Mouse (Mus musculus) hematopoietic stem cell, adult 5-6 weeks (primary cell): ENCODE data around the gene Lingo2. TPM values are rescaled to one million over a fixed set of nuclear protein-coding genes. Genes with fewer than 3 reads are reported as not detected.

Experiments
- ATAC-seq, 2 experiments: fragments of 125-278 bp in 1 of 2; replicated peaks in 1 of 2; 2 replicates each; pipeline ENCODE4 v1.8.0; 2016 to 2017; ENCODE audit warnings: inconsistent platforms in 2 of 2, mild to moderate bottlenecking in 2 of 2, moderate number of reproducible peaks in 2 of 2, low read depth in 1 of 2, moderate TSS enrichment in 1 of 2; ENCODE audit not compliant: low FRiP score in 2 of 2, poor library complexity in 2 of 2, severe bottlenecking in 2 of 2, insufficient read depth in 1 of 2, low TSS enrichment in 1 of 2
- total RNA-seq: library from RNA; stranded (forward); fragments of 172-1452, 232-1000 nt; gene quantifications from 2 replicates; pipeline ENCODE4 v1.2.3, GENCODE M21; 2017

The Lingo2 gene
- total RNA-seq, 1 experiment from 2014 or later, result not detected

DNA sequence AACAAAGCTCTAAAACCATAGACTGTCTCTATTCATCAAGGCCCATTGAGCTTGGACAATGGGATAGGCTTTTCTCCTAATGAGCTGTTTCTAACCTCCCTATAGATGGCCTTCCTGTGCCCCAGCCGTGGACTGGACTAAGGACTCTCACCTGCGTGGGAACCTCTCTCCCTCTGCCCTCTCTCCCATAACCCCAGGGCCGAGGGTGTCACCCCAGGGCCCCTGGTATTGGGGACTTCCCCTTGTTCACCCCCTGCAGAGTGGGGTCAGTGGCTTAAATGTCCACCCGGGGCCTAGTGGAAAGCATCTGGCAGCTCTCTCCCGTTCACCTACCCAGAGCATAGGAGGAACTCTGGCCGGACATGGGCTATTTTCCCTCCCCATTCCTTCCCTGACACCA, 965.5 kb downstream of the Lingo2 start:
- ATAC-seq, result no peak

DNA sequence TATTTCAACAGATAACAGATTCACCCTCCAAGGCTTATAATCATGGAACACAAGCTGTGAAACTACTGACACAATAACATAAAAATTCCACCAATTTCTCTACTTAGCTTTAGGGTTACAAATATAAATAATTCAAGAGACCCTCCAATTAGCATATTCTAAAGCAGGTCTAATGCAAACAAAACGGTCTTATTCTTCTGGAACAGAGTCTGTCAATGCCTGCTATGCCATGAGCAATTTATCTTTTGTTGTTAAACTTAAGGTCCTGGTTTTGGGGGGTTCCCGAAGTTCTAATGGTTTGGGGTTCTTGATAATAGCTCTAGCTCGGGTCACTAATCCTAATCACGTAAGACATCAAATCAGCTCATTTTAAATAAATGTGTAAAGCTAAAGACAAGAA, 988.0 kb downstream of the Lingo2 start:
- no peak for ATAC-seq

DNA sequence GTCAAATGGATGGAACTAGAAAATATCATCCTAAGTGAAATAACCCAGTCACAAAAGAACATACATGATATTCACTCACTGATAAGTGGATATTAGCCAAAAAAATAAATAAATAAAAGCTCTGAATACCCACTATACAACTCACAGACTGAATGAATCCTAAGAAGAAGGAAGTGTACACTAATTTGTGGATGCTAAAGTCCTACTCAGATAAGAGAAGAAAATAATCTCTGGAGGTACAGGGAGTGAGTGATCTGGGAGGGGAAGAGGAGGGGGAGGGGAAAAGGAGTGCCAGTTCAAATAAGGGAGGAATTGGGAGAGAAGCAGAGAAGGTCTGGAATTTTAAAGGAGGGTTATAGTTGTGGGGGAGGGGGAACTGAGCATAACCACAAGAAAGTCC, 999.7 kb downstream of the Lingo2 start:
- ATAC-seq, result no peak

DNA sequence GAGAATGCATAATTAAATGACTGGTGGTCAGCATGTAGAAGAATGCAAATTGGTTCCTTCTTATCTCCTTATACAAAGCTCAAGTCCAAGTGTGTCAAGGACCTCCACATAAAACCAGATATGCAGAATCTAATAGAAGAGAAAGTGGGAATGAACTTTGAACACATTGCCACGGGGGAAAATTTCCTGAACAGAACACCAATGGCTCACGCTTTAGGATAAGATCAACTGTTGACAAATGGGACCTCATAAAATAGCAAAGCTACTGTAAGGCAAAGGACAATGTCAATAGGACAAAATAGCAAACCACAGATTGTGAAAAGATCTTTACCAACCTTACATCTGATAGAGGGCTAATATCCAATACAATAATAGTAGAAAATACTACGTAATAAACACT, 1000.3 kb downstream of the Lingo2 start:
- ATAC-seq, result no peak

DNA sequence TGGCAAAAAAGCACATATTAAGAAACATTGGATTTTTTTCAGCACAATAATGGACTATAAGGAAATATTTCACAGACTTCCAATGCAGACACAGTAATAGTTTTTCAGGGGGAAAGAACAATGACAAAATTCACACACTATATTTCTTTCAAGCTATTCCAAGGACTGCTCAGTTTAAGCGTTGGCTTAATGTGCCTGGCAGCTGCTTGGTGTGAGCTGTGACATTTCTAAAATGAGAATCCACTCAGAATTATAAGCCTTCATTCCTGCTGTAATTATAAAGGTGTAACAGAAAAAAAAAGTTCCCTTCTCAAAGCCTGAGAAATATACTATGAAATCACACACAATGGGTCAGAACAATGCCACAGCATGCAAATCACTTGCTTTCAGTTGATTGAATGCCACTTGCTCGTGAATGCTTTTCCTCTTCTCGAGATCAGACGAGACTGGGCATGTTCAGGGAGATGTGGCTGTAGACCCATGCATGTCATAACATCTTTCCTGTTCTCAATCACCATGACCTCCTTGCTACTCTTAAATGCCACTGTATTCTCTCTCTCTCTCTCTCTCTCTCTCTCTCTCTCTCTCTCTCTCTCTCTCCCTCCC, 1017.4 kb downstream of the Lingo2 start:
- no peak for ATAC-seq

DNA sequence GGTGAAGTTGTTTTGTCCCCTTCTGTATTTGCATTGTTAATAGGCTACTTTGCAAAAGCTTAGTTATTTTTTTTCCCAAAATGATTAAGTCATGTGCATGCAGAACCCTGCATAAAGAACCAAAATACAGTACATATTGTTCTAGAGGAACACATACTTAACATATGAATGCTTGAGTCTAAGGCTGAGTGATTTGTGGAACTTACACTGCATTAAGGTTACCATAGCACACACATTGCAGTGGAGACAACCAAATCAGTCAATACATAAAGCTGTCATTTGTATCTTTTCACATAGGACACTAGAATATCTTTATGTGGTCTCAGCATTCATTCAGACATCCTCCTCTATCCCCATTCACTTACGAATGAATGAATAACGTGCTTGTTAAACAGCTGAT, 1023.8 kb downstream of the Lingo2 start:
- ATAC-seq, result no peak

DNA sequence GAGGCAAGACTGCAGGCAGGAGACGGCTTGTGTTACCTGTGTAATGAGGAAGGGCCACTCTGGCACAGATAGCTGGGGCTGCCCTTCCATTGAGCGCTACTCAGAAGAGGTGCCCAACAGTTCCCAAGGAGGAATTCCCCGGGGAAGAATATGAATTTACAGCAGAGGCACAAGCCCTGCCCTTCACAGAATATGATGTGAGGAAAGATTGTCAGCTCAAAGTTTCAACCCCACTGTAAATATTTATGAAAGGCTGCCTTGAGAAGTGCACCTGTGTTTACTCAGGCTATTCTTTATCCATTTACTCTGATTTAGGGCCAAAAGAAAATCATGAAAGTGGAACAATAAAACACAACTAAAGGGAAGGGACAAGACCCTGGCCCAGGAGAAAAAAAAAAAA, 1034.1 kb downstream of the Lingo2 start:
- ATAC-seq, result no peak

DNA sequence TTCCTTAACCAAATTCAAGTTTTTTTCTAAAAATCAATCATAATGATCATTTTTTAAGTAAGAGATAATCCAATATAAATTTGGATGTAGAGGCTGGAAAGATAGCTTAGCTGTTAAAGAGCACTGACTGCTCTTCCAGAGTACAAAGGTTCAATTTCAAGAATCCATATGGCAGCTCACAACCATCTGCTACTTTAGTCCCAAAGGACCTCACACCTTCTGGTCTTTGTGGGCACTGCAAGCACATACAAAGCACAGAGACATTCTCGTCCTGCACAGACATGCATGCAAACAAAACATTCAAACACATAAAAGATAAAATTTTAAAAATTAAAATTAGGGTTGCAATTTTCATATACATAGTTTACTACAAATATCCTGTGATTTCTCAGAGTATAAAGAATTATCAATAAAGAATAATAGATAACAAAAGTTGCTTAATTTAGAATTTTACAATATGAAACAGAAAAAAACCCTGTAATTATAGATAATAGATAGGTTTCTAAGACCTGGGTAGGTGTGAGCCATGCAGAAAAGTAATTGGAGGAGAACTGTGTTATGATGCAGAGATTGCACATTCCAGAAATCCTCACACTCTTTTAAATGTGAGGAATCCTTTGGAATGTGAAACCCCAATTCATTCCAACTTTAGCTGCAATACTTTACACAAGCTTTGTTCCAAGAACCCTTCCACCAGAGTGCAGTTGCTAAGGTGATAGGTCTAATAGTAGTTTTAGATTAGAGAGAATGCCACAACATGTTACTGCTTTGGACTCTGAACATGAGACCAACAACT, 1053.6 kb downstream of the Lingo2 start:
- no peak for ATAC-seq

DNA sequence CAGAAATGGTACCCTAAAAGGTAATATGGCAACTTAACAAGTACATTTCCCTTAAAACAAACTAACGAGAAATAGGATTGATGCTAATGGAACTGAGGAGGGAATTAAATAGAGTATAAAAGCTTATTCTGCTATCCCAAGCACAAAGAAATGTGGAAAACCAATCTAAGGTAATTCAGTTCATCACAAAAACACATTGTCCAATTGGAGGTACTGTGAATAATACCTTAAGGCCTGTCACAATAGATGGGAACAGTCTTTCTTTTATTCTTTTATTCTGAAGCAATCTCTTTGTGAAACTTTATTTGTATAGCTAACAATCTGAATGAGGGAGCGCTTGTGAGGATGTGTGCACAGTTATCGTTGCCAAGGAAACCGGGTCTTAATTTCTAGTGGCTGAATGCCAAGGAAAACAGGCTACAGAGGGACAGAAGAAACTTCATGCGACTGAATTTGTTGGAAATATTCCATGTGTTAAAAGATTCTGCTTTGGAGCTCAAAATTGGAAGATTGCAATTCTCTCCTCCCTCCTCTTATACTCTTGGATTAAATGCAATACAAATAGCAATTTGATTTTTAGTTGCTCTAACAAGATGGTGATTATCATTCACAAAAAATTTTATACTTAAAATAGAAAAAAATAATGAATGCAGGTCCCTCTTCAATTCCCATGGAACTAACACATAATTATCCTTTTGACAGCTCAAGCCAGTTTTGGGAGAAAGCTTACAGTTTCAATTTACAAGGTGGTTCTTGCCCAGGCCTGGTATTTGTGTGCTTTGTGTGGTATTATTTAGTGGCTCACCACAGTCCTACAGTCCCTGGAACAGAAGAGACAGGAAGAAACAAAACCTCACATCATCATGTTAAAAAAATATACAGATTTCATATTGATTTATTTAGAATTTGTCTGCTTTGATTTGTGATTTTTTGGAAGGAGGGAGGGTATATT, 1065.7 kb downstream of the Lingo2 start:
- ATAC-seq, result no peak

DNA sequence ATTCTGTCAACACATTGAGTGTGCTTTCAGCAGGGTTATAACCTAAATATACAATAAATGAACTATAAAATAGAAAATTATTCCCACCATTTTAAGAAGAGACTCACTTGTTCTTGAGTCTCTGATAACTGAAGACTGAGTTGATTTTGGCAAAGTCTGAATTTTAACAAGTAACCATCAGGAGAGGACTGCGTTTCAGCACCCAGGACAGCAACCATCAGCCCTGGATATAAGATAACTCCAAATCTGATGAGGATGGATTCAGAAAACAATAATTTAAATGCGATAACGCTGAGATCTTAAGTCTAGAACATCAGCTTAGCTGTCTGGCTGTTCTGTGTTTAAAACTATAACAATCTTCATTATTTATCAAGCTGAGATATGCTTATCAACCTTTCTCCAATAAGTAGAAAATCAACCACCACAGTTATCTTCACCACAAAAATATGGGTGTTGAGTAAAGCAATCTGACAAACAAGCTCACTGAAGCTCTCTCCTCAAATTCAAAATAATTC, 1066.5 kb downstream of the Lingo2 start:
- ATAC-seq, result no peak

DNA sequence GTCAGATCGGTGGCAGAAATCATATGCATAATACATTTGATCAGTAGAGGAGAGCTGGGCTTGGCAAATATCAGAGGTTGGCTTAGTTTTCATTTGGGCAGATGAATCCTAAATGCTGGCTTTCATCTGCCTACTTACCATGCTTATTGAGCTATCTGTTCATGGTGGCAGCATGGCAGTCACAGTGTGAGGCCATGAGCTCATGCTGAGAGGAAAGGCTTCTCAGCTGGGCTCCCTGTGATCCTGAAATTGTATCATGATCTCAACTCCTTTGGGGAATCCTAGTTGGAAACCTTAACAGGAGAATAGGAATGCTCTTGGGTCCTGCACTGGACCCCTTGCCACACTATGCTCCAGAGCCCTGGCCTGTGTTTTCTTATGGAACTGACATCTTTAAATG, 1105.0 kb downstream of the Lingo2 start:
- ATAC-seq, result no peak

DNA sequence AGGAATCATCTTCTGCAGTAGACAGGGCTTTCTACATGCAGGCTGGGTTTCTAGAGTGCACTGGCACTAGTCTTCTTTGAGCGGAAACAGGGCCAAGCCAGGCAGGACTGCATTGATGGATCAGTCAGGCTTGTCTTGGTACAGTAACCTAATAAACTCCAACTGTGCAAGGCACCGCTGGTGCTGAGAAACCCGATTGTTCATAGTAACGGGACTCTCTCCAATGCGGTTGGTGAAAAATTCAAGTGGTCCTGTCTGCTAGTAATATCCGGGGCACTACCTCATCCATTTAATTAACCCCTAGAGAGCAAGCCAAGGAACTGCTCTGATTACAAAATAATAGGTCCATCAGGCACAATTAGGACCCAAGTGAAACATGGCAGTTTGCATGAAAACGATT, 1106.4 kb downstream of the Lingo2 start:
- ATAC-seq, result no peak

DNA sequence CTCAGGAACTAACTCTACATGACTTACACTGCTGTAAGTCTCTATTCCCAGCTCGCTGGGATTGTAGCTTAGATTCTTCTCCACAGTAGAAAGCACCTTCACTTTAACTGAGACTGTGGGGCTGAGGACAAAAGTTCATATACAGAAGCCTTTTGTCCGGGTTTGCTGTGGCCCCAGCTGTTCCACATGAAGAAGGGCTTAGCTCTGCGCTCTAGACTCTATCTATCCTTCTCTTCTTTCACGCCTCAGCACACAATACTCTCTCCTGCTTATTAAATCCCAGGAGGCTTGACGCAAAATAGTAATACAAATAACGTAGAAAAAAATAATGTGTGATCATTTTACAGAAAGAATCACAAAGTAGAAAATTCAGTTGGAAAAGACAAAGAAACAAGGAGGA, 1107.0 kb downstream of the Lingo2 start:
- ATAC-seq, result no peak

DNA sequence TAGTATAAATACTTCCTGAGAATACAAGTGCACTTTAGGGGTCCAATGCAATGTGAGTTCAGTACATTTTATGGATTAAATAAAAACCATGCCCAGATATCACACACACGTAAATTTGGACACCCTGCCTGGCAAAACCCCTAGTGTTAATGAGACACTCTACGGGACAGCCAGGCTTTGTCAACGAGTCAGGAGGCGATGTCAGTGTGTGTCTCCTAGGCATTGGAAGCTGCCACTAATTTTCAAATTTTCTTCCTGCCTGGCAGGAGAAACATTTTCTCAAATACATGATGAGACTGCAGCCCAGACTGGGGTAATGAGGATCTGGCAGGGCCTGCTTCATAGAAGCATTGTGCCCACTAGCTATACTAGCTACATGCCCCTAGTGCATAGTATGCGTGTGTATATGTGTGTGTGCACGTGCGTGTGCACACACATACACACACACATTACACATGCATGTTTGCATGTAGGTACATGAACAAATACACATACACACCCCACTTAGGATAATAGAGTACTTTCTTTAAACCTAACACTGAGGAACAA, 1128.2 kb downstream of the Lingo2 start:
- no peak for ATAC-seq

DNA sequence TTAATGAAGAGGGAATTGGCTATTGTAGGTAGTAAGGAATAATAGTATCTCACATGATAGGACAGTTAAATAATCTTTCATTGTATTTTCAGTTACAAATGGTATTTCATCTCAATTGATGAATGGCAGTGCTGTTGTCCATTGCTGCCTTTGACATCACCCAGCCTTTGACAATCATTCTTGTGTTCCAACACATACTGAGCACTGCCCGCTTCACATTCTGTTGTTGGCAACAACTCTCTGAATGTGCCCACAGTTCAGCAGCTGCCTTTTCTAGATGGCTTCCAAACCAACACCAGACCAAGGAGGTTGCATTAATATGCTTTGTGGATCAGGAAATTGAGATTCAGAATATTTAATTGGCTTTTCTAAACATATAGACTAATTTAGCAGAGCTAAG, 1130.8 kb downstream of the Lingo2 start:
- ATAC-seq, result no peak

DNA sequence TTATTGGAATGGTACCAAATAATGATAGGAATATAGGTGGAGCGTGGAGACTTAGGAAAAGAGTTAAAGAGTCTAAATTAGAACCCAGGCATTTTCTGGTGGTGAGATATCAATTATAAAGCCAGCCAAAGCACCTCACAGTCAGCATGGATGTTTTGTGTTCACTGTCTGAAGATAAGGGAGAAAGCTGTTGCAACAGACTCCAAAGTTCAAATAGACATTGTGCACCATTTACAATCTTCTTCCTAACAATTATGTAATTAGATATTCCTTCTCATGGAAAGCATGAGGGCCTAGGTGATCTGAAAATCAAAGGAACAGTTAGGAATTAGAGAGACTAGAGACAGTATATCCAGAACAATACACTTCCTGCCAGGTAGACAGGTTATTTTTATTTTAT, 1136.8 kb downstream of the Lingo2 start:
- no peak for ATAC-seq

DNA sequence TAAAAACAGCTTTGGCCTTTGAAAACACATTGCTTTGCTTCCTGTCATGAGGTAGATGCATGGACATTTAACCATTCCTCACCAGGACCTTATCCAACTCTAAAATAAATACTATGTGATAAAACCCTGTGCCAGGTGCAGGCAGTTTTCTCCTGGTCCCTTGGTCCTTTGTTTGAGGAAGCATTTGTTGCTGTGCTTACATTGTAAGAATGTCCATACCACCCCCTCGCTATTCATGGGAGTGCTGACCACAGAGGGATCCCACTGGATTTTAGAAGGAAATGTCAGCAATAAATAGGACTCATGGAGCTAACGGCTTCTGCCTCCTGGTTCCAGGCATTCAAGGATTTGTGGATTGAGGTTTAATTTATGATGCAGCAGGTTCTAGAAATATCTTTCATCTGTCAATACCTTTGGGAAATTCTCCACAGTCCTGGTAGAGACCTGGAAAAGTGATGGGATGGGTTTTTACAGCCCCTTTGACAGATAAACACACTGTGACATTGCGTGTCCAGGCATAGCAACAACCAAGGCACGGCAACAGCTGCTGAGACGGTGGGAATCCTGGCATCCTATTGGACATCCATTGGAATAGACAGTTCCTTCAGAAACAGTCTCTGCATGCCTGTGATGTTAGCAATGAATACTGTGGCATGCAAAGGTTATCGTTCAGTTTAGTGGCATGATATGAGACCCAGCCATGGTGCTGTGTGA, 1143.9 kb downstream of the Lingo2 start:
- no peak for ATAC-seq
